Mouse (Mus musculus): ENCODE data around the gene Smim5.

The Smim5 gene

GRCm38 (mm10) chr11:115893071-115893470 lies 6.7 kb upstream of the Smim5 start:
- ATAC-seq (ENCODE audit: insufficient number of reproducible peaks, low FRiP score, low TSS enrichment) = no peak

GRCm38 (mm10) chr11:115894755-115895520 lies 4.8 kb upstream of the Smim5 start:
- no peak for ATAC-seq (ENCODE audit: insufficient number of reproducible peaks, low FRiP score, low TSS enrichment)

- ATAC-seq (ENCODE audit: insufficient number of reproducible peaks, low FRiP score, low TSS enrichment) = no peak
Observed at GRCm38 (mm10) chr11:115898446-115898845, 1.3 kb upstream of the Smim5 start.

GRCm38 (mm10) chr11:115898886-115899285 lies 880 bp upstream of the Smim5 start:
- ATAC-seq (ENCODE audit: insufficient number of reproducible peaks, low FRiP score, low TSS enrichment) = peak; percentile 90

GRCm38 (mm10) chr11:115900561-115901337 lies 983 bp downstream of the Smim5 start:
- no peak for ATAC-seq (ENCODE audit: insufficient number of reproducible peaks, low FRiP score, low TSS enrichment)

- ATAC-seq (ENCODE audit: insufficient number of reproducible peaks, low FRiP score, low TSS enrichment) = no peak
Observed at GRCm38 (mm10) chr11:115901338-115902161, 1.8 kb downstream of the Smim5 start.

- ATAC-seq (ENCODE audit: insufficient number of reproducible peaks, low FRiP score, low TSS enrichment) = no peak
Observed at GRCm38 (mm10) chr11:115902177-115902576, 2.4 kb downstream of the Smim5 start.

- no peak for ATAC-seq (ENCODE audit: insufficient number of reproducible peaks, low FRiP score, low TSS enrichment)
Observed at GRCm38 (mm10) chr11:115902831-115903230, 3.1 kb downstream of the Smim5 start.

GRCm38 (mm10) chr11:115903384-115904230 lies 3.8 kb downstream of the Smim5 start:
- ATAC-seq (ENCODE audit: insufficient number of reproducible peaks, low FRiP score, low TSS enrichment) = no peak

- no peak for ATAC-seq (ENCODE audit: insufficient number of reproducible peaks, low FRiP score, low TSS enrichment)
Observed at GRCm38 (mm10) chr11:115904231-115904955, 4.6 kb downstream of the Smim5 start.

- no peak for ATAC-seq (ENCODE audit: insufficient number of reproducible peaks, low FRiP score, low TSS enrichment)
Observed at GRCm38 (mm10) chr11:115904956-115905790, 5.4 kb downstream of the Smim5 start.

- ATAC-seq (ENCODE audit: insufficient number of reproducible peaks, low FRiP score, low TSS enrichment) = no peak
Observed at GRCm38 (mm10) chr11:115906116-115906515, 6.3 kb downstream of the Smim5 start.

GRCm38 (mm10) chr11:115906521-115906920 lies 6.8 kb downstream of the Smim5 start:
- no peak for ATAC-seq (ENCODE audit: insufficient number of reproducible peaks, low FRiP score, low TSS enrichment)

GRCm38 (mm10) chr11:115911134-115911561 lies 11.4 kb downstream of the Smim5 start:
- ATAC-seq (ENCODE audit: insufficient number of reproducible peaks, low FRiP score, low TSS enrichment) = no peak

- ATAC-seq (ENCODE audit: insufficient number of reproducible peaks, low FRiP score, low TSS enrichment) = no peak
Observed at GRCm38 (mm10) chr11:115911632-115912376, 12.0 kb downstream of the Smim5 start, which contains the start of gene Smim6. Gene Smim6 (plus strand): TSS chr11:115912017.

- ATAC-seq (ENCODE audit: insufficient number of reproducible peaks, low FRiP score, low TSS enrichment) = no peak
Observed at GRCm38 (mm10) chr11:115916579-115916978, 16.8 kb downstream of the Smim5 start.

- ATAC-seq (ENCODE audit: insufficient number of reproducible peaks, low FRiP score, low TSS enrichment) = no peak
Observed at GRCm38 (mm10) chr11:115918637-115919036, 18.9 kb downstream of the Smim5 start.

- no peak for ATAC-seq (ENCODE audit: insufficient number of reproducible peaks, low FRiP score, low TSS enrichment)
Observed at GRCm38 (mm10) chr11:115919073-115919472, 19.3 kb downstream of the Smim5 start.

All from cerebellum, adult (tissue).